Mouse (Mus musculus): ENCODE results near the gene Pbx1. TPM values are rescaled to one million over a fixed set of nuclear protein-coding genes. Genes with fewer than 3 reads are reported as not detected.

The Pbx1 gene
- polyA plus RNA-seq, 1 experiment = 11.0 TPM

DNA sequence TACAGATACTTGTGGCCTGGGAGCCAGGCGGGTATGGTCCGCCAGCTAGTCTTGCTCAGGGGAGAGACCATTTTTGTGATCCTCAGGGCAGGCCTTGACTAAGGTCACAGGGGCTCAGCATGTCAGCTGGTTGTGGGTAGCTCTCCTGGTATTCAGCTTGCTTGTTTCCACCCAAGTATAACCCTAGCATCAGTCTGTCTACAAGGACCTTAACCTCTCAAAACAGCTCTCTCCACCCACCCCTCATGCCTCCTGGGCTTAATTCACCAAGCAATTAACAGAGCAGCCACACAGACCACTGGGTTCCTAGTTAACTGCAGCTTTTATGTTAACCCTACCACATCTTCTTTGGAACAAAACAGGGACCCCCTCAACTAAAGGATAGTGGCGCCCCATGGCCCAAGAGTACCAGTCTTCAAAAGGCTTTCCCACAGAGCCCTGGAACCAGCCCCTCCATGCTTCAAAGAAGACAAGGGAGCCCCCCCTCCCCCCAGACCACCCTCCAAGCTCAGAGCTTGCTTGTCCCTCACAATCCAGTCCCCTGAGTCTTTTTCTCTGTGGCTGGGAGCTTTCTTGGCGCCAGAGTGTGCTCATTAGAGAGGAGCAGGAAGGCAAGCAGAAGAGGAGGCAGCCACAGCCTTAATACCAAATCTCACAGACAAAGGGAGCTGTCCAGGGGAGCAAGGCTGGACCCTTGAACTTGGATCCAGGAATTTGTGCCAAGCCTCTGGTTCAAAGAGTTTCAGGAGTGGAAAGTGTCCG lies 48.1 kb downstream of the Pbx1 start:
- Histone ChIP-seq H3K27ac (ENCODE audit: insufficient read depth, low read depth, low read length) (no peak overlapping the region), H3K4me3 (ENCODE audit: low read depth, low read length) (no peak overlapping the region), H3K27me3 (ENCODE audit: control insufficient read depth, insufficient read depth, low read length) (no peaks in the 10 kb centered on the region), H3K36me3 (ENCODE audit: control insufficient read depth, insufficient read depth, low read length) (no peaks in the 10 kb centered on the region), H3K4me1 (ENCODE audit: control insufficient read depth, insufficient read depth, insufficient read length, low read length) (peaks cover 25% of the 10 kb centered on the region)
- TF ChIP-seq CTCF (IDR thresholded peaks at IDR 0.05; ENCODE audit: extremely low read depth, insufficient read length, insufficient replicate concordance, low read depth, low read length) = no peak
- TF ChIP-seq POLR2A (IDR thresholded peaks at IDR 0.05; ENCODE audit: low read depth, low read length) = no peak
- 78% methylated on average over 5 of the region's 5 CpGs for WGBS

DNA sequence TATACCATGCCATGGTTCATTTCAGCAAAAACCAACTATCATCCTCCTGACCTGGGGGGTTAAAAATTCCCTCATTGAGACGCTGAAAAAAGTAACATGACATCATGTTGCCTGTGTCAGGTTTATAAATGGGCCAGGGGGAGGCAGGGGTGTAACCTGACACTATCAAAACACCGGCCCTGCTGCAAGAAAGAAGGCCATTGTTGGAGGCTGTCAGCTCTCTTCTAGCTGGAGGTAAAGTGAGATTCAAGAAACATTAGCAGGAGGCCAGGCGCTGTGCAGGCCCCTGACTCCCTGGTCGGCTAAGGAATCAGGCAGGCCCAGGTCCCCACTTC lies 49.3 kb downstream of the Pbx1 start:
- Histone ChIP-seq H3K36me3 (ENCODE audit: control insufficient read depth, insufficient read depth, low read length) (no peaks in the 10 kb centered on the region), H3K27ac (ENCODE audit: insufficient read depth, low read depth, low read length) (no peak overlapping the region), H3K4me1 (ENCODE audit: control insufficient read depth, insufficient read depth, insufficient read length, low read length) (peaks cover 25% of the 10 kb centered on the region), H3K4me3 (ENCODE audit: low read depth, low read length) (no peak overlapping the region), H3K27me3 (ENCODE audit: control insufficient read depth, insufficient read depth, low read length) (no peaks in the 10 kb centered on the region)
- TF ChIP-seq POLR2A (IDR thresholded peaks at IDR 0.05; ENCODE audit: low read depth, low read length) = no peak
- TF ChIP-seq CTCF (IDR thresholded peaks at IDR 0.05; ENCODE audit: extremely low read depth, insufficient read length, insufficient replicate concordance, low read depth, low read length) = no peak
- WGBS = 52% methylated on average over 4 of the region's 4 CpGs

DNA sequence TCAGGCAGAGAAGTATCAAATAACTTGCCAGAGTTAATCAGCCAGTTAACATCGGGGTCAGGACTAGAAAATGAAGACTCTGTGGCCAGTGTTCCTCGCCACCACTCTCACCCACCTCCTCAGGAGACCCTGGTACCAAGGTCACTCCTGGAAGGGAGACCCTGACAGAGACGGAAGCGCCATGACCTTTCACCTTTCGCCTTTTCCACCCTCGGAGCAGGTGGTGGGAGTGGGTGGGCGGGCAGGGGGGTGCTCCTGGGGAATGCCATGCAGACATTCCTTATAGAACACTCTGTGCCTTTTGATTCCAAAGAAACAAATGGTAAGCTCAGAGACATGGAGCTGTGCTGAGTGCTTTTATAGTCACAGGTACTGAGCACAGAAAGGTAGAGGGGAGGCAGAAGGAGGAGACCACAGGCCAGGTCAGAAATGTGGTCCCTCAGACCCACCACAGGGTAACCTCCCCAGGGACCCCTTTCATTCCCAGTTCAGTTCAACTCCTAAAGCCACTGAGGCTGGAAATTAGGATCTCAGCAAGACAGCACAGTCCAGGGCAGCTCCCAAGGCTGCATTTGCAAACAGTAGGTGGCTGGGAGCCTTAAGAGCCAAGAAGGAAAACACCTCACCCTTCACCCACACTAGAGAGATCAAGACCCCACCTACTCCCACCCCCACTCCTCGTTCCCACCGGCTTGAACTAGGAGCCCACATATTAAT lies 49.8 kb downstream of the Pbx1 start:
- Histone ChIP-seq H3K36me3 (ENCODE audit: control insufficient read depth, insufficient read depth, low read length) (no peaks in the 10 kb centered on the region), H3K4me1 (ENCODE audit: control insufficient read depth, insufficient read depth, insufficient read length, low read length) (peaks cover 25% of the 10 kb centered on the region), H3K27ac (ENCODE audit: insufficient read depth, low read depth, low read length) (no peak overlapping the region), H3K27me3 (ENCODE audit: control insufficient read depth, insufficient read depth, low read length) (no peaks in the 10 kb centered on the region), H3K4me3 (ENCODE audit: low read depth, low read length) (no peak overlapping the region)
- no peak for TF ChIP-seq POLR2A (IDR thresholded peaks at IDR 0.05; ENCODE audit: low read depth, low read length)
- TF ChIP-seq CTCF (IDR thresholded peaks at IDR 0.05; ENCODE audit: extremely low read depth, insufficient read length, insufficient replicate concordance, low read depth, low read length) = no peak
- WGBS = 58% methylated on average over 9 of the region's 9 CpGs

DNA sequence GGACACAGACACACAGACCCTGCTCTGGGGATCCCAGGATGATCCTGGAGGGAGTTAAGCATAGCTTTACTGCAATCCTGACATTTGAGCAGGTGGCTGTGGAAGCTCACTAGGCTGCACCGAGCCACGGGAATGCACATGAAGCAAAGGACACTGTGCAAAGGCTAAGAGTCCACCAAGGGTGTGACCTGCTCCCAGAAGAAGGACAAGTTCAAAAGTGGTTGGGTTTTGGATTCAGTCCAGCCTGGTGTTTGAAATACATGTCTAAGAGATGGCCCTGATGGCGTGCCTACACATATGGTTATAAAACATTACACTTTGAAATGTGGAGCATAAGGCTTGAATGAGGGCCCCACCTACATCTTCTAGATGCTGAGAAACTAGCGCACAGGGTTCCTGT lies 50.6 kb downstream of the Pbx1 start:
- H3K4me1 ChIP-seq (ENCODE audit: control insufficient read depth, insufficient read depth, insufficient read length, low read length) = peaks cover 25% of the 10 kb centered on the region

DNA sequence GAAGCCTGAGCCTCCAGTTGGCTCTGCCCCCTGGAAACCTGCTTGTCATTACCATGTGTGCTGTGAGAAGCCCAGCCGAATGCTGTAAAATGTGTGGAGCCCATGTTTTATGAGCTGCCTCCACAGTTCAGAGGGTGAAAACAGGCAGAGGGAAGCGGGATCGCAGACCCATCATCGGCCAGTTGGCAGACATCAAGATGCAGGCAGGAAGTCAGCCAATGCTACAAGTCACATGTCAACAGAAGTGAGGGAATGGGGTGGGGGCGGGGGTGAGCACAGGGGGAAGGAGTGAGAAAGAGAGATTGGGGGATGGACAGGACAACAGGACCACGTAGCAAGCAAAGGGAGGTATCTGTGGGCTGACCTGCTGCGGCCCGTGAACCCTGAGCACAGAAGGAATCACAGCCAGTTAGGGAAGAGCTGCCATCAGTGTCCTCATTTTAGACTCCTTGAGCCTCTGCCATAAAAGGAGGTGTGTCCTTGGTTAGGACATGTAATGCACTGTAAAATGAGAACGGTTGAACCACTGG lies 51.8 kb downstream of the Pbx1 start:
- no peaks in the 10 kb centered on the region for H3K27me3 ChIP-seq (ENCODE audit: control insufficient read depth, insufficient read depth, low read length)
- no peak overlapping the region for H3K27ac ChIP-seq (ENCODE audit: insufficient read depth, low read depth, low read length)
- 38% methylated on average over 9 of the region's 9 CpGs for WGBS
- H3K4me1 ChIP-seq (ENCODE audit: control insufficient read depth, insufficient read depth, insufficient read length, low read length) = peaks cover 25% of the 10 kb centered on the region
- no peak overlapping the region for H3K4me3 ChIP-seq (ENCODE audit: low read depth, low read length)
- no peaks in the 10 kb centered on the region for H3K36me3 ChIP-seq (ENCODE audit: control insufficient read depth, insufficient read depth, low read length)
- TF ChIP-seq POLR2A (IDR thresholded peaks at IDR 0.05; ENCODE audit: low read depth, low read length) (no peak), CTCF (IDR thresholded peaks at IDR 0.05; ENCODE audit: extremely low read depth, insufficient read length, insufficient replicate concordance, low read depth, low read length) (no peak)

More for the DNA sequence above, 50.6 kb downstream of the Pbx1 start:
- H3K27me3 ChIP-seq (ENCODE audit: control insufficient read depth, insufficient read depth, low read length) = no peaks in the 10 kb centered on the region
- no peak overlapping the region for H3K27ac ChIP-seq (ENCODE audit: insufficient read depth, low read depth, low read length)
- 25% methylated on average over 4 of the region's 4 CpGs for WGBS
- no peak overlapping the region for H3K4me3 ChIP-seq (ENCODE audit: low read depth, low read length)
- no peak for TF ChIP-seq POLR2A (IDR thresholded peaks at IDR 0.05; ENCODE audit: low read depth, low read length)
- TF ChIP-seq CTCF (IDR thresholded peaks at IDR 0.05; ENCODE audit: extremely low read depth, insufficient read length, insufficient replicate concordance, low read depth, low read length) = no peak
- no peaks in the 10 kb centered on the region for H3K36me3 ChIP-seq (ENCODE audit: control insufficient read depth, insufficient read depth, low read length)

DNA sequence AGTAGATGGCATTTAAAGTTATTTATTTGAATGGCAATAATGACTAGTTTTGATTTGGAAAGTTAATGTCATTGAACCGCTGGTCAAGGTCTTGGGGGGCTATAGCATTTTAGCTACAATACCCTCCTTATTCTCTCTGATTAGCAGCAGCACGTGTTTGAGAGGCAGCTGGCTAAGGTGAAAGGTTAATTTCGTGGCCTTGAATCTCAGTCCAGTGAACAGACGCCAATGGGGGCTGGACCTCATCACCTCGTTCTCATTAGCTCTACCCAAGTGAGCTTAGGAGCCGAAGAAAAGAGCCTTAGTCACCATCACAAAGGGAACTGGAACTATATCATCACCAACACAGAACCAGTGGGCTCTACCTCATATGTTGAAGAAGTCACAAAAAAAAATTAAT lies 54.4 kb downstream of the Pbx1 start:
- Histone ChIP-seq H3K4me1 (ENCODE audit: control insufficient read depth, insufficient read depth, insufficient read length, low read length) (peaks cover 20% of the 10 kb centered on the region), H3K27me3 (ENCODE audit: control insufficient read depth, insufficient read depth, low read length) (no peaks in the 10 kb centered on the region), H3K27ac (ENCODE audit: insufficient read depth, low read depth, low read length) (no peak overlapping the region), H3K36me3 (ENCODE audit: control insufficient read depth, insufficient read depth, low read length) (no peaks in the 10 kb centered on the region), H3K4me3 (ENCODE audit: low read depth, low read length) (no peak overlapping the region)
- 71% methylated on average over 6 of the region's 6 CpGs for WGBS
- TF ChIP-seq POLR2A (IDR thresholded peaks at IDR 0.05; ENCODE audit: low read depth, low read length) (no peak), CTCF (IDR thresholded peaks at IDR 0.05; ENCODE audit: extremely low read depth, insufficient read length, insufficient replicate concordance, low read depth, low read length) (no peak)

DNA sequence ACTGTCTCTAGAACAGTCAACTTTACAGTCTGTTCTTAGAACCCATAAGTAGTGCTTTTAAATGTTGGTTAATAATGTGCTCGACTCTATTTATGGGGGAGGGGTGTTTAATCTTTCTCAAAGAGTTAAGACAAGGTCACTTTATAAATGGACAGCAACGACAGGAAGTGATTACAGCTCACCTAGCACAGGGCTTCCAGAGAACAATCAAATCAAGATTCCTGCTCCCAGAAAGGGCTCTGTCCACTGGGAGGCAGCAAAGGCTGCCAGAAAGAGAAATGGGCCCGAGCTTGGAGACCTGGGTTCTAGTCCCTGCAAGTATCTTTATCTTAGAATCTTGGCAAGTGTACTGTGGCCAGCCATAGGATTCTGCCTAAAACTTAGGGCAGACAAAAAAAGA lies 55.7 kb downstream of the Pbx1 start:
- peak; percentile 57; the same call in 1 of the 2 replicates for TF ChIP-seq CTCF (IDR thresholded peaks at IDR 0.05; ENCODE audit: extremely low read depth, insufficient read length, insufficient replicate concordance, low read depth, low read length)
- no peak for TF ChIP-seq POLR2A (IDR thresholded peaks at IDR 0.05; ENCODE audit: low read depth, low read length)
- peaks cover 17% of the 10 kb centered on the region for H3K4me1 ChIP-seq (ENCODE audit: control insufficient read depth, insufficient read depth, insufficient read length, low read length)
- no peak overlapping the region for H3K27ac ChIP-seq (ENCODE audit: insufficient read depth, low read depth, low read length)
- no peaks in the 10 kb centered on the region for H3K36me3 ChIP-seq (ENCODE audit: control insufficient read depth, insufficient read depth, low read length)
- 33% methylated on average over 3 of the region's 3 CpGs for WGBS
- no peaks in the 10 kb centered on the region for H3K27me3 ChIP-seq (ENCODE audit: control insufficient read depth, insufficient read depth, low read length)
- no peak overlapping the region for H3K4me3 ChIP-seq (ENCODE audit: low read depth, low read length)

All from small intestine, adult 2 months (tissue).